Mouse (Mus musculus): Measurements from ENCODE around the gene Trpm8. TPM values are rescaled to one million over a fixed set of nuclear protein-coding genes. Genes with fewer than 3 reads are reported as not detected.

Gene Trpm8
- polyA plus RNA-seq, 1 experiment from 2014 or later: not detected

DNA sequence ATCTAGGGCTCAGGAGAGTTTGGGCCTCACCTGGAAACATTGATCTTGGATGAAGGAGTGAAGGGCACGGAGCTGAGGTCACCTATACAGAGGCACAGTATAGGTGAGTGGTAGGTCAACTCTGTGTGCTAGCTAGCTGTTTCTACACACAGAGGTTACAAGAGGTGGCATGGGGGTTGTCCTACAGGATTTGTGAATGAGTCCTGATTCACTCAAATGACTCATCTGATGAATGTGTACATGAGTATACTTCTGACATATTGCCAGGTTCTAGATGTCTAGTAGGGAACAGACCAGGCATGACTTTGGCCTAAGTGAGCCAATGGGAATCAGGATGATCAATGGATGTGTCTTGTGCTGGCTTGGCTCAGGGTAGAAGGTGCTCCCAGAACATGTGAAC, 39.8 kb downstream of the Trpm8 start:
- Histone ChIP-seq H3K9ac (ENCODE audit: low read depth, low read length) (no peak overlapping the region), H3K4me1 (replicated peaks; ENCODE audit: control insufficient read depth, insufficient read depth, low read length) (no peaks in the 10 kb centered on the region), H3K36me3 (ENCODE audit: control insufficient read depth, insufficient read depth, low read length) (no peaks in the 10 kb centered on the region), H3K9me3 (ENCODE audit: control insufficient read depth, low read length) (no peaks in the 10 kb centered on the region), H3K4me3 (ENCODE audit: low read depth, low read length) (no peak overlapping the region), H3K27me3 (replicated peaks; ENCODE audit: control insufficient read depth, insufficient read depth, low read length) (no peaks in the 10 kb centered on the region), H3K4me2 (no peak overlapping the region), H3K27ac (ENCODE audit: low read depth, low read length) (no peak overlapping the region)
- ATAC-seq (replicated peaks; ENCODE audit: low FRiP score) (no peak), DNase-seq (ENCODE audit: low spot score) (no peak)
- WGBS: 71% methylated on average over 1 of the region's 1 CpGs

DNA sequence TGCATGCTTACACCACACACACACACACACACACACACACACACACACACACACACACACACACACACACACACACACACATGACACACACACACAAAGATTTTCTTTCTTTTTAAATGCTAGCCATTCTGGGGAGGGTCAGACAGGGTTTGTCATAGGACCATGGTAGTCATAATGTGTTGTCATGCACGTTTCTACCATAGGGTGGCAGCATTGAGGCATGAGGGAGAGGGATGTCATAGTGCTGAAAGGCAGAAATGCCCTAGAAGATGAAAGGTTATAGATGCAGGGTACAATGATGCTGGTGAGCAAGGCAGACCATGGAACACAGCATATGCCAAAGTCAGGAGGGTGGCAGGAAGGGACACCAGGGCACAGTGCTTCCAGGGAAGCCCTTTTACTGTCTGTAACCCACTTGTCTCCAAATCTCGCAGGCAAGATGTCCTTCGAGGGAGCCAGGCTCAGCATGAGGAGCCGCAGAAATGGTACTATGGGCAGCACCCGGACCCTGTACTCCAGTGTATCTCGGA, 41.1 kb downstream of the Trpm8 start:
- DNase-seq (ENCODE audit: low spot score): no peak

DNA sequence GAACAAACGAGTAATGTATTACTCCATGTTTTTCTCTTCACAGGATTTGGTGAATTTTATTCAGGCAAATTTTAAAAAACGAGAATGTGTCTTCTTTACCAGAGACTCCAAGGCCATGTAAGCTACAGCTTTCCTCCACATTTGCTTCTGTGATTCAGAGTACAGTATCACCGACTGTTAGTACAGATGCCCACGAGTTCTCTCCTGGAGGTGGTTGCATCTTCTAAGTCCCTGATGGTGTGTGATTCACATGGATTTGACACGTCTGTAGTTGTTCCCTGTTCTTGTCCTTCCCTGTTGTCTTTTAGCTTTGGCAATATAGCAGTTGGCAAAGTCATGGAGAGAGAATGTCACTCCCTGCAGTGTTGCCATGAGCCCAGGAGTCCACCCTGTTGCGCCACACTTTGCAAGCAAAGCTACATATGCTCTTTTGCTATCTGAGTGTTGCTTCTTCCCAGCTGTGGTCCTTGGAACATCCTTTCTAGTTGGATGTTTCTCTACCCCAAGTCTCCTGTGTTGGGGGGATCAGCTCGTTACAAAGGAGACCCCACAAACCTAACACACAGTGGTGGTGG, 43.4 kb downstream of the Trpm8 start:
- Histone ChIP-seq H3K4me2 (no peak overlapping the region), H3K27ac (ENCODE audit: low read depth, low read length) (no peak overlapping the region), H3K36me3 (ENCODE audit: control insufficient read depth, insufficient read depth, low read length) (no peaks in the 10 kb centered on the region), H3K9me3 (ENCODE audit: control insufficient read depth, low read length) (no peaks in the 10 kb centered on the region), H3K27me3 (replicated peaks; ENCODE audit: control insufficient read depth, insufficient read depth, low read length) (no peaks in the 10 kb centered on the region), H3K9ac (ENCODE audit: low read depth, low read length) (no peak overlapping the region), H3K4me3 (ENCODE audit: low read depth, low read length) (no peak overlapping the region), H3K4me1 (replicated peaks; ENCODE audit: control insufficient read depth, insufficient read depth, low read length) (no peaks in the 10 kb centered on the region)
- ATAC-seq (replicated peaks; ENCODE audit: low FRiP score) (no peak), DNase-seq (ENCODE audit: low spot score) (no peak)
- 68% methylated on average over 7 of the region's 7 CpGs for WGBS

More for the DNA sequence above, 41.1 kb downstream of the Trpm8 start:
- no peak overlapping the region for H3K4me3 ChIP-seq (ENCODE audit: low read depth, low read length)
- H3K4me2 ChIP-seq: no peak overlapping the region
- no peaks in the 10 kb centered on the region for H3K4me1 ChIP-seq (replicated peaks; ENCODE audit: control insufficient read depth, insufficient read depth, low read length)
- ATAC-seq (replicated peaks; ENCODE audit: low FRiP score): no peak
- H3K9ac ChIP-seq (ENCODE audit: low read depth, low read length): no peak overlapping the region
- H3K27me3 ChIP-seq (replicated peaks; ENCODE audit: control insufficient read depth, insufficient read depth, low read length): no peaks in the 10 kb centered on the region
- 70% methylated on average over 6 of the region's 6 CpGs for WGBS
- H3K36me3 ChIP-seq (ENCODE audit: control insufficient read depth, insufficient read depth, low read length): no peaks in the 10 kb centered on the region
- H3K27ac ChIP-seq (ENCODE audit: low read depth, low read length): no peak overlapping the region
- H3K9me3 ChIP-seq (ENCODE audit: control insufficient read depth, low read length): no peaks in the 10 kb centered on the region

- Histone ChIP-seq H3K9ac (ENCODE audit: low read depth, low read length) (no peak overlapping the region), H3K9me3 (ENCODE audit: control insufficient read depth, low read length) (no peaks in the 10 kb centered on the region), H3K27ac (ENCODE audit: low read depth, low read length) (no peak overlapping the region), H3K4me1 (replicated peaks; ENCODE audit: control insufficient read depth, insufficient read depth, low read length) (no peaks in the 10 kb centered on the region), H3K4me2 (no peak overlapping the region), H3K27me3 (replicated peaks; ENCODE audit: control insufficient read depth, insufficient read depth, low read length) (no peaks in the 10 kb centered on the region), H3K36me3 (ENCODE audit: control insufficient read depth, insufficient read depth, low read length) (no peaks in the 10 kb centered on the region), H3K4me3 (ENCODE audit: low read depth, low read length) (no peak overlapping the region)
- DNase-seq (ENCODE audit: low spot score) (no peak), ATAC-seq (replicated peaks; ENCODE audit: low FRiP score) (no peak)
These were observed 44.7 kb downstream of the Trpm8 start for GRCm38 (mm10) chr1:88322146-88322545.

DNA sequence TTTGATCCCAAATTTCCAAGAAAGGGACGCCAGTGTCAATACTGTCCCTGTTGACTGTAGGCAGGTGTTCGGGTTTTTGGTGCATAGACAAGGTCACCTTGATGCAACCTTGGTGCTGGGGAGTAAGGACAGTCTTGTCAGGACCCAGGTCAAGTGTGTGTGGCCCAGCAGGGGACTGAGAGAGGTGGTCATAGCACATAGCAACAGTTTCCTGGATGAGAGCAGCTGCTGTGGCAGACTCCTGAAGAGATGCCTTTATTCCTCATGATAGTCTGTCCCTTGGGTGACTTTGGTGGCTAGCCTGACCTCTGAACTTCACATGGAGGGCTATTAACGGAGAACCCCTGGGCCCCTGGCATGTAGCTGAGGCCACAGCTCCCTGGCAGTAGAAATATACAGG, 45.6 kb downstream of the Trpm8 start:
- Histone ChIP-seq H3K27ac (ENCODE audit: low read depth, low read length) (no peak overlapping the region), H3K36me3 (ENCODE audit: control insufficient read depth, insufficient read depth, low read length) (no peaks in the 10 kb centered on the region), H3K9ac (ENCODE audit: low read depth, low read length) (no peak overlapping the region), H3K27me3 (replicated peaks; ENCODE audit: control insufficient read depth, insufficient read depth, low read length) (no peaks in the 10 kb centered on the region), H3K4me2 (no peak overlapping the region), H3K9me3 (ENCODE audit: control insufficient read depth, low read length) (no peaks in the 10 kb centered on the region), H3K4me1 (replicated peaks; ENCODE audit: control insufficient read depth, insufficient read depth, low read length) (no peaks in the 10 kb centered on the region), H3K4me3 (ENCODE audit: low read depth, low read length) (no peak overlapping the region)
- no peak for ATAC-seq (replicated peaks; ENCODE audit: low FRiP score)
- WGBS: 61% methylated on average over 3 of the region's 3 CpGs
- no peak for DNase-seq (ENCODE audit: low spot score)

DNA sequence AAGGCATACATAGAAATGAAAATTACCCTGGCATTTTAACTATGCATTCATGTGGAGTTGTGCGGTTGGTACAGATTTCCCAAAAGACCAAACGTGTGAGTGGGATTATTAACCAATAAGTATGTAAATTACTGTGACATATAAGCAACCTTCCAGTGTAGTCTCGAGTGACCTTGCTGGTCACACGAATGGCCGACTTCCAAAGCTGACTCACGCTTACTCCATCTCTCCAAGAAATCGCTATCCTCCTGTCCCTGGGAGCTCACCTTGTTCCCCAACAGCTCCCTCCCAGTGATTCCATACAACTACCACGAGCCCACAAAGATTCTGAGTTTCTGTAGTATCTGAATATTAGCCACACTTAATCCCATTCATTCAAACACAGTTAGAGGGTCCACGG, 62.0 kb downstream of the Trpm8 start:
- H3K27me3 ChIP-seq (replicated peaks; ENCODE audit: control insufficient read depth, insufficient read depth, low read length): no peaks in the 10 kb centered on the region
- DNase-seq (ENCODE audit: low spot score): no peak
- H3K36me3 ChIP-seq (ENCODE audit: control insufficient read depth, insufficient read depth, low read length): no peaks in the 10 kb centered on the region
- WGBS: 84% methylated on average over 9 of the region's 9 CpGs
- no peak overlapping the region for H3K4me2 ChIP-seq
- H3K4me1 ChIP-seq (replicated peaks; ENCODE audit: control insufficient read depth, insufficient read depth, low read length): no peaks in the 10 kb centered on the region
- no peak overlapping the region for H3K4me3 ChIP-seq (ENCODE audit: low read depth, low read length)
- no peak for ATAC-seq (replicated peaks; ENCODE audit: low FRiP score)
- H3K9me3 ChIP-seq (ENCODE audit: control insufficient read depth, low read length): no peaks in the 10 kb centered on the region
- H3K27ac ChIP-seq (ENCODE audit: low read depth, low read length): no peak overlapping the region
- H3K9ac ChIP-seq (ENCODE audit: low read depth, low read length): no peak overlapping the region

DNA sequence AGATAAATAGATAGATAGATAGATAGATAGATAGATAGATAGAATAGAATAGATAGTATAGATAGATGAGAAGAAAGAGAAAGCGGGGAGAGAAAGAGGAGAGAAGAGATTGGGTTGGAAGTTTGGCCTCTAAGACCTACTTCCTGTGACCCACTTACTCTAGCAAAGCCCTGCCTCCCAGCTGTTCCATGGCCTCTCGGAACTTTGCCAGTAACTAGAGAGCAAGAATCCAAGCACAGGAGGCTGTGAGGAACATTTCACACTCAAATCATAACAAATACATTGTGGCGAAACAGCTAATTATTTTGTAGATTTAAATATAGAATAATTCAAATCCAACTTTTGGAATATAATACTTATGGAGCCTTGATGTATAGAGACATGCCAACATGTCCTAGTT, 65.2 kb downstream of the Trpm8 start:
- H3K27me3 ChIP-seq (replicated peaks; ENCODE audit: control insufficient read depth, insufficient read depth, low read length): no peaks in the 10 kb centered on the region
- WGBS: 77% methylated on average over 3 of the region's 3 CpGs

DNA sequence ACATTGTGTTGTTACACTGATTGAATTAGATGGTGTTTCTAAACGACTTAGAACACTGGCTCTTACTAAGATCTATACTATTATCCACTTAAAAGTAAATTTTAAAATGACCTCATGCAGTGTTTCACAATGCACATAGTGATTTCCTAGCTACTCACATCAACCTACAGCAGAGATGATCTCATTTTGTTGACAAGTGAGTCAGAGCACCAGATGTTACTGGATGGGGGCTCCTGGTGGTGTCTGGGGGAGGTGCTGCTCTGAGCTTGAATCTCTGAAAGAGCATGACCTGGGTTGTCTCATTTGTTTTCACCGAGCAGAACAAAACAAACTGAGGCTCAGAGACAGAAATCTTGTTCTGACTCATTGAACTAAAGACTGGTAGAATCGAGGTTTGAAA, 68.1 kb downstream of the Trpm8 start:
- no peak overlapping the region for H3K27ac ChIP-seq (ENCODE audit: low read depth, low read length)
- no peak overlapping the region for H3K4me3 ChIP-seq (ENCODE audit: low read depth, low read length)
- ATAC-seq (replicated peaks; ENCODE audit: low FRiP score) (no peak), DNase-seq (ENCODE audit: low spot score) (no peak)
- no peak overlapping the region for H3K9ac ChIP-seq (ENCODE audit: low read depth, low read length)
- H3K4me1 ChIP-seq (replicated peaks; ENCODE audit: control insufficient read depth, insufficient read depth, low read length): no peaks in the 10 kb centered on the region
- H3K9me3 ChIP-seq (ENCODE audit: control insufficient read depth, low read length): no peaks in the 10 kb centered on the region
- WGBS: 49% methylated on average over 3 of the region's 3 CpGs
- no peaks in the 10 kb centered on the region for H3K27me3 ChIP-seq (replicated peaks; ENCODE audit: control insufficient read depth, insufficient read depth, low read length)
- no peaks in the 10 kb centered on the region for H3K36me3 ChIP-seq (ENCODE audit: control insufficient read depth, insufficient read depth, low read length)
- H3K4me2 ChIP-seq: no peak overlapping the region

More for the DNA sequence above, 65.2 kb downstream of the Trpm8 start:
- no peaks in the 10 kb centered on the region for H3K9me3 ChIP-seq (ENCODE audit: control insufficient read depth, low read length)
- no peak overlapping the region for H3K4me2 ChIP-seq
- no peak for DNase-seq (ENCODE audit: low spot score)
- no peaks in the 10 kb centered on the region for H3K36me3 ChIP-seq (ENCODE audit: control insufficient read depth, insufficient read depth, low read length)
- H3K27ac ChIP-seq (ENCODE audit: low read depth, low read length): no peak overlapping the region
- no peak for ATAC-seq (replicated peaks; ENCODE audit: low FRiP score)
- no peaks in the 10 kb centered on the region for H3K4me1 ChIP-seq (replicated peaks; ENCODE audit: control insufficient read depth, insufficient read depth, low read length)
- no peak overlapping the region for H3K9ac ChIP-seq (ENCODE audit: low read depth, low read length)
- no peak overlapping the region for H3K4me3 ChIP-seq (ENCODE audit: low read depth, low read length)

GRCm38 (mm10) chr1:88348496-88349005, 71.1 kb downstream of the Trpm8 start:
- no peak overlapping the region for H3K27ac ChIP-seq (ENCODE audit: low read depth, low read length)
- no peak overlapping the region for H3K4me3 ChIP-seq (ENCODE audit: low read depth, low read length)
- ATAC-seq (replicated peaks; ENCODE audit: low FRiP score) (no peak), DNase-seq (ENCODE audit: low spot score) (no peak)
- H3K4me2 ChIP-seq: no peak overlapping the region
- H3K4me1 ChIP-seq (replicated peaks; ENCODE audit: control insufficient read depth, insufficient read depth, low read length): no peaks in the 10 kb centered on the region
- H3K9me3 ChIP-seq (ENCODE audit: control insufficient read depth, low read length): no peaks in the 10 kb centered on the region
- no peaks in the 10 kb centered on the region for H3K36me3 ChIP-seq (ENCODE audit: control insufficient read depth, insufficient read depth, low read length)
- WGBS: 78% methylated on average over 5 of the region's 5 CpGs
- H3K9ac ChIP-seq (ENCODE audit: low read depth, low read length): no peak overlapping the region
- H3K27me3 ChIP-seq (replicated peaks; ENCODE audit: control insufficient read depth, insufficient read depth, low read length): no peaks in the 10 kb centered on the region

All from liver, embryonic 11.5 days (tissue).